8 mouse cellular contexts compared by ENCODE assay signal in the genomic region with DNA sequence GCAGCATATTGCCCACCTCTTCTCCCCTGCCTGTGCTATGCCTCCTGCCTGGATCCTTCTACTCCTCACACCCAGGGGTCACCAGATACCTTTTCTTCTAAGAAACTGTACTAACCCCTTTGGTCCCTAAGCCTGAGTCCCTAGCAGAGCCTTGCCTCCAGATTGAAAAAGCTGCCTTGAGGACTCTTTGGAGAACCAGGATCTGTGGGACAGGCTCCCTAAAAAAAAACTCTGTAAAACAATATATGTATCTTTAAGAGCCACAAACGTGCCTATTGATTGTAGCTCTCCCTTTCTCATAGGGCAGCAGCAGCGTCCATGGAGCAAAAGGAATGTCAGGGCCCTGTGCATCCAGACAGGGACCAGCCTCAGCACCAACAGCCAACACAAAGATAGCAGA. TPM values are rescaled to one million over a fixed set of nuclear protein-coding genes. Genes with fewer than 3 reads are reported as not detected.
DNase-seq lines count a peak whose midpoint lies in the region; ATAC-seq and TF ChIP-seq lines count a peak whose summit lies in the region.

A gene (plus strand): TSS at position 301 of the 400 bp plus-strand sequence.

- no peak for ATAC-seq in liver, embryonic 12.5 days

- peak within 1 kb of the TSS; percentile 98 for H3K27ac ChIP-seq in heart, adult 2 months
- no peak within 1 kb of the TSS for H3K27ac ChIP-seq in thymus, adult 2 months (ENCODE audit: control insufficient read depth, insufficient read depth, low read length)
- peak within 1 kb of the TSS; percentile 91 for H3K27ac ChIP-seq in liver, embryonic 12.5 days

- TF ChIP-seq POLR2A in heart, adult 2 months (IDR thresholded peaks at IDR 0.05; ENCODE audit: insufficient read depth, low read depth, low read length) = no peak
- no peak for TF ChIP-seq POLR2A in thymus, adult 2 months (IDR thresholded peaks at IDR 0.05; ENCODE audit: control insufficient read depth, extremely low read depth, insufficient read depth, low read length, poor library complexity)

- peak within 1 kb of the TSS; percentile 94 for H3K4me2 ChIP-seq in liver, embryonic 12.5 days

- H3K4me3 ChIP-seq in heart, adult 2 months = peak within 1 kb of the TSS; percentile 81
- no peak within 1 kb of the TSS for H3K4me3 ChIP-seq in thymus, adult 2 months (ENCODE audit: control insufficient read depth, insufficient read depth, low read length)
- H3K4me3 ChIP-seq in liver, embryonic 12.5 days = peak within 1 kb of the TSS; percentile 94; the same call in 1 of the 2 replicates

- TF ChIP-seq CTCF in heart, adult 2 months (IDR thresholded peaks at IDR 0.05) = 0 out of 2 replicates have a peak, but pooled peaks have one; percentile 3
- no peak for TF ChIP-seq CTCF in thymus, adult 2 months (IDR thresholded peaks at IDR 0.05; ENCODE audit: borderline replicate concordance, control insufficient read depth, extremely low read depth, insufficient read depth, low read length, poor library complexity)

- peaks cover 5% of the 10 kb centered on the region for H3K79me2 ChIP-seq in heart, adult 2 months (replicated peaks; ENCODE audit: control insufficient read depth, insufficient read depth, low read length)

- intact Hi-C loops in heart, adult 2 months (cut with DNase I) = loop anchor here (1.0 kb wide), 1 partner anchor 25 kb away; no protein-coding TSS in a partner anchor

- no peaks in the 10 kb centered on the region for H3K9me3 ChIP-seq in liver, embryonic 12.5 days (replicated peaks)

- no peak for TF ChIP-seq EP300 in heart, adult 2 months (IDR thresholded peaks at IDR 0.05; ENCODE audit: insufficient read depth, low read depth, low read length)

- peak within 1 kb of the TSS; percentile 85 for H3K9ac ChIP-seq in heart, adult 2 months (ENCODE audit: low read depth, low read length)
- peak within 1 kb of the TSS; percentile 97 for H3K9ac ChIP-seq in liver, embryonic 12.5 days

- no peaks in the 10 kb centered on the region for H3K27me3 ChIP-seq in heart, adult 2 months (ENCODE audit: control insufficient read depth, insufficient read depth, low read length)
- H3K27me3 ChIP-seq in thymus, adult 2 months (ENCODE audit: control insufficient read depth, insufficient read depth, low read length) = no peaks in the 10 kb centered on the region
- H3K27me3 ChIP-seq in liver, embryonic 12.5 days (replicated peaks) = no peaks in the 10 kb centered on the region

- H3K36me3 ChIP-seq in heart, adult 2 months (ENCODE audit: control insufficient read depth, insufficient read depth, low read length) = peaks cover 36% of the 10 kb centered on the region
- peaks cover 25% of the 10 kb centered on the region for H3K36me3 ChIP-seq in thymus, adult 2 months (ENCODE audit: control insufficient read depth, insufficient read depth, low read length)
- peaks cover 54% of the 10 kb centered on the region for H3K36me3 ChIP-seq in liver, embryonic 12.5 days

- no peak for DNase-seq in heart, adult 2 months
- DNase-seq in heart, adult 18-20 months = no peak
- DNase-seq in thymus, adult 2 months = no peak
- DNase-seq in thymus, adult 18-20 months = no peak
- no peak for DNase-seq in ovary, postnatal 10 days (ENCODE audit: low spot score)
- no peak for DNase-seq in layer of hippocampus, postnatal 14 days (ENCODE audit: low spot score in 2 of 2)
- no peak for DNase-seq in embryo, embryonic 9.5 days (ENCODE audit: extremely low spot score)

- 11% methylated on average over 2 of the region's 2 CpGs for WGBS in heart, adult 2 months
- 90% methylated on average over 2 of the region's 2 CpGs for WGBS in thymus, adult 2 months
- WGBS in liver, embryonic 12.5 days (ENCODE audit: insufficient replicate concordance) = 71% methylated on average over 2 of the region's 2 CpGs

- peaks cover 43% of the 10 kb centered on the region for H3K4me1 ChIP-seq in heart, adult 2 months (ENCODE audit: control insufficient read depth, insufficient read depth, low read length)
- peaks cover 44% of the 10 kb centered on the region for H3K4me1 ChIP-seq in thymus, adult 2 months (replicated peaks; ENCODE audit: control insufficient read depth, insufficient read depth, low read length)
- peaks cover 66% of the 10 kb centered on the region for H3K4me1 ChIP-seq in liver, embryonic 12.5 days

RNA-seq across cellular contexts. Expression of the gene that starts here (rescaled TPM):
- 1 to 10 TPM; 4.6 to 6.0 TPM for total RNA-seq in heart, adult 2 months (2021)
- 7.6 and 14.7 TPM in 2 replicates for polyA plus RNA-seq in heart, adult 2 months (2012; rRNA removed)
- 1 to 10 TPM; 3.4 to 3.6 TPM for total RNA-seq in heart, adult 18-20 months (2021)
- 14.8 and 15.5 TPM in 2 replicates for polyA plus RNA-seq in thymus, adult 2 months (2012; rRNA removed)
- polyA plus RNA-seq in liver, embryonic 12.5 days (2016; fragmentation: Nextera tagmentation; extraction: Ambion mirVana) = 0.11 and 0.12 TPM in 2 replicates
- 1 to 10 TPM; 6.7 to 7.3 TPM for total RNA-seq in layer of hippocampus, postnatal 14 days (2021)
